Mouse (Mus musculus): ENCODE data around the gene Epha6.

The Epha6 gene

DNA sequence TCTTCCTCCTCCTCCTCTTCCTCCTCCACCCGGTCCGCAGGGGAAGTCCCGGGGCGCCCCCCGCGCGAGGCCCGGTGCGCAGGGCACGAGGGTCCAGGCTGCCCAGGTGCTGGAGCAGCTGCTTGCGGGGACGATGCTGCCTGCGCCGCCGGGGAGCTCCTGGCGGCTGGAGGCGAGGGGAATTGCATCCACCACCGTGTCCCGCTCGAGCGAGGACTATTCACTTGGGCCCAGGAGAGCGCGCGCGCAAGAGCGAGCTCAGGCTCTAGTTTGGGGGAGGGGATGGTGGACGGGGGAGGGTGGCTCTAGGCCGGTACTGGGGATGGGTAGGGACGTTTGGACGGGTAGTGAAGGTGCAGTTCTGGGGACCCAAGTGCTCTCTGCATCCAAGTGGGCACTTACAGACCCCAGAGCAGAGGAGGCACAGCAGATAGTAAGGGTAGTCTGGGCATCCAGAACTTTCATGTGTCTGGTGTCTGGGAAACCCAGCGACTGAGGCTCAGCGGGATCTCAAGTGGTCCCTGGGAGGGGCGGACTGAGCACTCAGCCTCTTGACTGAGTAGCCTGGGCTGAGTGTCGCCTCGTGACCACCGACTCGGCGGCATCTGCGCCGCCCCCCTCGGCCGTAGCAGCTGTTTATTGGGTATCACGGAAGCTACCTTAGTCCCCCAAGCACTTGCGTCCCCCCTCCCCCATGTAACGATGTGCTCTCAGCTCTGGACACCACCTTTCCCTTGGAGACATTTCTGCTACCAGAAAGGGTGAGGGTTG lies at the start of gene Epha6:
Gene Epha6, minus strand, starts transcription at position 471 of the 771 bp plus-strand sequence.
- DNase-seq (ENCODE audit: low spot score in 2 of 2): peak in 1 of 2 experiments; percentile 57

DNA sequence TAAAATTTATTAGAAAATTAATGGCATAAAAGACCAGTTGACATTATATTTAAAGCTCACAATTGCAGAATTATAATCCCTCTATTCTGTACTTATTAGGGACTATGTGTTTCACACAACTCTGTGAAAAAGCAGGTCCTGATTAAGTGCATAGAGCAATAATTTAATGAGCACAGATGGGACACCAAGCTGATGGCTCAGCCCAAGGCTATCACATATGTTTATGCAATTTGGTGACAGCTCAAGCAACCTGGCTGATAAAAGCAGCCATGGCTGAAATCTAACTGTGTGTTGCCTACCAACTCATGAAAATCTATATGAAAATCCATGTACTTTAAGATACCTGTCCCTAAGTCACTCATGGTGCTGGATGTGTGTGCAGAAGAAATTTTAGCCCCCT lies 46.4 kb upstream of the Epha6 start:
- DNase-seq (ENCODE audit: low spot score in 2 of 2): no peak

DNA sequence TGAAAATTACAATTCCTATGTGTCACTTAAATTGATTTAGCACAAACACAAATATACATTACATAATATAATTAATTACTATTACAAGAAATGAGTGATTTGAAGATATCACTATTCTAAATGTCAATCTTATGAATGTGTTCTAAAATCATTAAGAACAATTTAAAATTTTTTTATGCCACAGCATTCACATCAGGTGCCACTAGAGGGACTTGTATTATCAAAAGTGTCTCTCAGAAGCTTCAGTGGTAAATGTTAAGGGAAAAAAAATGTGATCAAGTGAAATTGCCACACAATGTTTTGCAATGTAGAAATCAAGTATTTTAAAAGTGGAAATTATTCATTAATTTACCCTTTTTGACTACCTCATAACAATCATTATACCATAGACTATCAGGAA lies 22.8 kb upstream of the Epha6 start:
- DNase-seq (ENCODE audit: low spot score in 2 of 2): no peak

DNA sequence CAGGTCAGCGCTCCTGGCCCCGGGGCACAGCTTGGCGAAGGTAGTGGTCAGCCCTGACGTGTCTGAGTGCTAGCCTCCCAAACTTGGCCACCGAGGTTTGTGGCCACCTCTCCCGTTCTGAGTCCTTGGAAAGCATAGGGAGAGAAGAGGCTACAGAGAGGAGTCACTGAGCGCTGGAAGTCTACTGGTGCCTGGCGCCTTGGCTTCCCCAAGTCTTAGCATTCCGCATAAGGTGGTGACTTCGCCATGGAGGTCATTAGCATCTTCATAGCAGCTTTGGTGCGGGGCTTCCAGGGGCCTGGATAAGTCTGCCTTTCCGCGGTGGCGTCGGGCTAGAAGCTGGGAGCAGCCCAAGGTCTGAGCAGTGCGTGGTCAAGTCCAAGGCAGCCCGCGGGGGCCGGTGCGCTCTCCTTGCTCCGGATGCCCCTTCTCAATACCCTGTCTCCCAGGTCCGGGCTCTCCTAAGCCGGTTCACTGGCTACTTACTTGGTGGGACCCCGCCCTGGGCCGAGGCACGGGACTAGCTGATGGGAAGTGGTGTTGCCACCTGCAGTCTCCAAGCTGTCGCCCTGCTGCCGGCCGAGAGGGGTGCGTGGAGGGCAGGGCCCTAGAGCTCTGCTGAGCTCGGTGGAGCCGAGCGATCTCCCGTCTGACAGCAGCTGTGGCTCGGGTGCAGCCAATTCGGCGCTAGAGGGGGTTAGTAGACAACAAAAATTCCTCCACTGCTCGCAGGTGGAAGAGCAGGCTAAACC lies 677 bp upstream of the Epha6 start:
- peak; percentile 21 to 63 for DNase-seq (ENCODE audit: low spot score in 2 of 2)

- DNase-seq (ENCODE audit: low spot score in 2 of 2): no peak
Measured at GRCm38 (mm10) chr16:60604613-60605012, 718 bp downstream of the Epha6 start.

DNA sequence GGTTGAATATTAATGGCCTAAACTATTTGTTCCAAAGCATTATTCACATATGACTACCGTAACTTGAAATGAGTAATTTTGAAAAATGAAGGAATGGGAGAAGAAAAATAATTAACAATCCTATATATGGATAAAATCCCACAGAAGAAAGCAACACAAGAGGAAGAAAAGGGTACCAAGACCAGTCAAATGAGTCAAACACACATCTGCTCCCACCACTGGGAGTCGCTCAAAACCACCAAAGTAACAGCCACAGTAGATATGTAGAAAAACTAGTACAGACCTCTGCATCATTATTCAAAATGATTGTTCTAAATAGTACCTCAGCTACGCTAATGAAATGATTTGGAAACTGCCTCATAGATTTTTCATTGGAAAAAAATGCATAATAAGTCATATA lies 20.0 kb downstream of the Epha6 start:
- no peak for DNase-seq (ENCODE audit: low spot score in 2 of 2)

GRCm38 (mm10) chr16:60584695-60585094 lies 20.6 kb downstream of the Epha6 start:
- DNase-seq (ENCODE audit: low spot score in 2 of 2): no peak

DNA sequence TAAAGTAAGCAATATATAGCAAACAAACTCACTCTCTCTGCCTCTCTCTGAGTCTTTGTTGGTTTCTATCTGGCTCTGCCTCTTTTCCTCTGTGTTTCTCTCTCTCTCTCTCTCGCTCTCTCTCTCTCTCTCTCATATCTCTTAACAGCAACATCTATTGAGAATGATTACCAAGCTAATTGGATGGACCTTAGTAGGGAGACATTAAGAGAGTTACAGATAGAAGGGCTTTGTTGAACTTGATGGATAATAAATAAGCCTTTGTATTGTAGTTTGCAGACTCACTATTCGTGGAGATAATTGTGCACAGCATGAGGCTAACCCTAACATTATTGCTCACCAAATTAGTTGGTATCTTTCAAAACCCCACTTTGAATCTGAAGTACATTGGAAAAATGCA lies 34.8 kb downstream of the Epha6 start:
- no peak for DNase-seq (ENCODE audit: low spot score in 2 of 2)

GRCm38 (mm10) chr16:60544385-60544784 lies 60.9 kb downstream of the Epha6 start:
- no peak for DNase-seq (ENCODE audit: low spot score in 2 of 2)

- DNase-seq (ENCODE audit: low spot score in 2 of 2): no peak
Measured at GRCm38 (mm10) chr16:60538233-60538632, 67.1 kb downstream of the Epha6 start.

DNA sequence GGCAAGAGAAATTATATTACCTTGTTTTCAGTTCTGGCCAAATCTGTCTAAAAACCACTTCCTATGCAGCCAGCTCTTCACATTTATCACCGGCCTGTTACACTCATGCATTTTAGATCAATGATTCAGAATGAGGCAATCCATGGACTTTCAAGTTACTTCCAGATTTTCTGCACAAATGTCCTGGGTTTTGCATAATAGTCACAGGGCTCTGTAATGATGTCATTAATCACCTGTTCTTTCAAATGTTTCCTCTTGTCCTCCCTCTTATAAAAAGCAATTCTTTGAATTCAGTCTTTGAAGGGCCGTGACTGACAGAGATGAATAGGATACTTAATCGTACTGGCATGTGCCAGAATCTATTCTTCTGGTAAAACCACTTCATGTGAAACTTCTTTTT lies 95.6 kb downstream of the Epha6 start:
- no peak for DNase-seq (ENCODE audit: low spot score in 2 of 2)

- no peak for DNase-seq (ENCODE audit: low spot score in 2 of 2)
Measured at GRCm38 (mm10) chr16:60499567-60499966, 105.8 kb downstream of the Epha6 start.

DNA sequence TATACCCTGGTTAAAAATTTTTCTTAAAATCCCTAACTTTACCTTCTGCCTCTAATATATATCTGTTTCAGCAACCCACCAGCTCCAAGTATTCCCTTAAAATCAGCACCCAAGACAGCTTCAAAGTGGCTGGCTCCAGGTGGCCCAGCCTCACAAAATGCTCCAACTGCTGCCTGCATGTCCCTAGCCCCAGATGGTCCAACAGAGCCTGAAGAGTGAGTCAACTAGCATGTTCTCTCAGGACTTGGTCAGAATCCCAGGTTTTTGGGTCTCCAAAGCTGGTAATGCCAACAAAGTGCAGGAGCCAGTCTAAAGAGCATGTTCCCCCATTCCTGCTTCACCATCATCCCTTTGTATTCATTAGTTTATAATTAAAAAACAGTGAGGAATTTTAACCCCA lies 129.6 kb downstream of the Epha6 start:
- DNase-seq (ENCODE audit: low spot score in 2 of 2): no peak

GRCm38 (mm10) chr16:60468200-60468785 lies 137.0 kb downstream of the Epha6 start:
- no peak for DNase-seq (ENCODE audit: low spot score in 2 of 2)

DNA sequence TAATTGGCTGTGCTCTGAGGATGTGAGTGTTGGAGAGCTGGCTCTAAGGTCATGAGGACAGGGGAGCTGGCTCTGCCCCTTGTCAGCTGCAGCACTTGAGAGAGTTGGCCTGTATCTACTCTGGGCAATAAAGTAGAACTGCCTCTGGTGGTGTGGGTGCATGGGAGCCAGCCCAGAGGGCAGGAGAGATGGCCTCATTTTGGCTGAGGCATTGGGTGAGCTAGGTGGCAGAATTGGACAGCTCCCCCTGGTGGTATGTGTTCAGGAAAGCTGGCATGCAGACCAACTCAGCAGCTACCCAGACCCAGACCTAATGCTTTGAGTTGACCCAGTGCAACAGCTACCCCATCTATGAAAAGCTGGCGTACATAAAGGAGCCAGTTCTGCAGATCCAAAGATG lies 170.0 kb downstream of the Epha6 start:
- DNase-seq (ENCODE audit: low spot score in 2 of 2): no peak

- DNase-seq (ENCODE audit: low spot score in 2 of 2): no peak
Measured at GRCm38 (mm10) chr16:60434241-60434640, 171.1 kb downstream of the Epha6 start.

GRCm38 (mm10) chr16:60395306-60395705 lies 210.0 kb downstream of the Epha6 start:
- no peak for DNase-seq (ENCODE audit: low spot score in 2 of 2)

DNA sequence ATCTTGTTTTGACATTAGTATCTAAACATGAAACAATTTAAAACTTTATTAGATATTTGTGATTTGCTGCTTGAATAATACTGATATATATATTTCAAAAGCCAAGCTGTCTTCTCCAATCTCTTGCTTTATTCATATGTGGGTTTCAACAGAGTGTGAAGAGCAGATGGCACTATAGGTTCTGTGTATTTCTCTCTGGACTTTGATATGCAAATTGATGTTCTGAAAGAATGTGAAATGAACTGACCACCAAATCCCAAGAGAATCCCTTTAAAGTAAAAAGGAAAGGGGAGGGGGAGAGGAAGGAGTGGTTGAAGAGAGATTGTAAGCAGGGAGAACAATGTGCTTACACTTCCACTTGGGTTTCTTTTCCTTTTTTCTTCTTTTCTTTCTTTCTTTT lies 212.4 kb downstream of the Epha6 start:
- DNase-seq (ENCODE audit: low spot score in 2 of 2): no peak

DNA sequence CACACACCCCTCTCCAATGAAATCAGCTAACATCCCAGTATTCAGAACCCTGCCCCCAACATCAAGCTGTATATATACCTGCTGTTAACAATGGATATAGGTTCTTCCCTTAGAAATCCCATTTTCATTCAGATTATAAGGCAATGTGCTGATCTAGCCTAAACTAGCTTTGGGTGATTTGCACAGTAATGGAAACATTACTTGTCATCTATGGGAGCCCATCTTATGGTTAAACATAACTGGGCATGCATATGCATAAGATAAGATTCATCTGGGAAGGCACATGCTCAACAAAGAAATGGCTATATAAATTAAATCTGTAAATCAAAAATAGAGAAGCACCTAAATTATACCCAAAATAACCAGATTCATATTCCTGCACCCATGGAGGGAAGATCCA lies 230.2 kb downstream of the Epha6 start:
- no peak for DNase-seq (ENCODE audit: low spot score in 2 of 2)

DNA sequence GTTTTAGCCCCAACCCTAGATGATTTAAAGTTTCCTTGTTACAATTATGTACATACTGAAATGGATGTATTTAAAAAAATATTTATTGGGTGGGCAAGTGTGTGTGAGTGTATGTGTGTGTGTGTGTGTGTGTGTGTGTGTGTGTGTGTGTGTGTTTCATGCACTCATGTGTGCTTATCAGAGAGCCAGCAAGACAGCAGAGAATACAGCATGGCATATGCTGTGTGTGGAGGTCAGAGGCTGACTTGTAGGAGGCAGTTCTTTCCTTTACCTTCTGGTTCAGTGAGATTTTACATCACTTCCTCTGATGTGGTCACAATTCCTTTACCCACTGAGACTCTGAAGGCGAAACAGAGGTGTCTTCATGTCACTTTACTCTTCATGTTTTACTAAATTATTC lies 321.4 kb downstream of the Epha6 start:
- DNase-seq (ENCODE audit: low spot score in 2 of 2): no peak

- DNase-seq (ENCODE audit: low spot score in 2 of 2): no peak
Measured at GRCm38 (mm10) chr16:60274109-60274508, 331.2 kb downstream of the Epha6 start.

DNA sequence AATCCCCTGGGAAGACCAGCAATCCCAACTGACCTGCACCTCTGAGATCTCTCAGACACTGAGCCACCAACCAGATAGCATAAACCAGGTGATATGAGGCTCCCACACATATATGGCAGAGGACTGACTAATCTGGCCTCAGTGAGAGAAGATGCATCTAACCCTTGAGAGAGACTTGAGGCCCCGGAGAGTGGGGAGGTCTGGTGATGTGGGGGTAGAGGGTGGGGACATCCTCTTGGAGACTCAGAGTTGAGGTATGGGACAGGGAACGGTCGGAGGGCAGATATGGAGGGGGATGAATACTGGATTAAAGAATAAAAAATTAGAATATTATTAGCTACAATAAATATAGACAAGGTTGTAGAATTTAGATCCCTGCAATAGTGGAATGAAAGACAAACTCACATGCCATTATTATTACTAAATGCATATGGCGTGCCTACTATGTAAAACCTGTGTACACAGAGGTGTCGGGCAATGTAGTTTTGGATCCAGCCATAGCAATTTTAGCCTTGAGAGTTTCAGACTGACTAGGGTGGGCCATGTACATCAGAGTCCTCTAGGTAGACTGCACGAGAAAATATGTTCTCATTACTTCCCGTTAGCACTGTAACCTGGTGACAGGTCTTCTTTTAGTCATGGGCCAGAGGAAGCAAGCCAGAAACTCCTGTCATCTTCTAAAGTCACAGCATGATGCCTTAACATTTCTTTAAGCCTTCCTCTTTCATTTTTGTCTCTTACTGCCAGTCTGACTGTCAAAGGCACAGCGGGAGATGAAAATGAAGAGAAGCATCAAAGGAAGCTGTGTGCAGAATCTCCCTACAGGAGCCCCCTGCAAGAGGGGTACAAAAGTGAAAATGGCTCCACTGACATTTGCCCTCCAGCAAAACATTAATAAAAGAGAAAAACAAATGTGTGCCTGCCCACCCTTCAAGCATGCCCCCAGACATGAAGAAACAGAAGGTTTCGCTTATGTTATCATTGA lies 338.7 kb downstream of the Epha6 start:
- no peak for DNase-seq (ENCODE audit: low spot score in 2 of 2)

Measured in urinary bladder, postnatal 4 days (tissue).